Mouse (Mus musculus): ENCODE measurements around the gene Ptprh. TPM values are rescaled to one million over a fixed set of nuclear protein-coding genes. Genes with fewer than 3 reads are reported as not detected.

Gene Ptprh
- polyA plus RNA-seq, 1 experiment from 2014 or later, result 0.13 TPM

DNA sequence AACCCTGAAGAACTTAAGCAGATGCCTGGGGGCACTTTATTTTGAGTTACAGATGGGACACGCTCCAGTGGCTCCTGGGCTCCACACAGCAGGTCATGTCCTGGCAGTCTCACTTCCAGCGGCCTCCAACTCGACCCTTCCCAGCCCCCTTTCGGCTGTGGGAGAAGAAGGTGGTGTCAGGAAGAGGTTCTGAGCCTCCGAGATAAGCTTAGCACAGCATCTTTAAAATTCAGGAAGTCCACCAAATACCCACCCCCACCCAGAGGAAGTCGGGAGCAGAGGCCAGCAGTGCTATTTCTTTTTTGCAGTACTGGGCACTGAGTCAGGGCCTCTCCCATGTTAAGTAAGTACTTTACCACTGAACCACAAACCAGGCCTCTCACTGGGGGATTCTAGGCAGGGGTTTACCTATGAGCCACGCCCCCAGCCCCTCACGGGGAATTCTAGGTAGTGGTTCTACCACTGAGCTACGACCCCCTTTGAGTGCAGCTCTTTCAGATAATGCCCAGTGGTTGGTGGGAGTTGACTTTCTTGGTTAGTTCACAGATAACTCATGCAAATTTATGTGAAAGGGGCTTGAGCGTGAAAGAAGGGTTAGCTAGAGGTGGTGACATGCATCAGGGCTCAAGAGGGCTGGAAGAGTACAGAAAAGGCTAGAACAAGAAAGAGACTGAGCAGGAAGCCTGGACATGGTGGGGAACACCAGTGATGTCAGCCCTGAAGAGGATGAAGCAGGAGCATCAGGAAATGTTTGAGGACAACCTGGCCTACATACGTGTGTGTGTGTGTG is 99.0 kb downstream of the Ptprh start:
- Histone ChIP-seq H3K36me3 (ENCODE audit: insufficient read depth, low read length) (no peaks in the 10 kb centered on the region), H3K9ac (ENCODE audit: low read depth, low read length) (no peak overlapping the region), H3K27me3 (ENCODE audit: insufficient read depth, low read length) (no peaks in the 10 kb centered on the region), H3K4me1 (replicated peaks; ENCODE audit: insufficient read depth, low read length) (0 out of 2 replicates have a peak, but pooled peaks cover under 1% of the 10 kb centered on the region), H3K27ac (peak overlapping the region; percentile 19; the same call in 1 of the 2 replicates), H3K4me2 (ENCODE audit: low read length) (no peak overlapping the region), H3K4me3 (replicated peaks; ENCODE audit: low read depth, low read length) (no peak overlapping the region), H3K9me3 (replicated peaks; ENCODE audit: low read length) (no peaks in the 10 kb centered on the region)
- ATAC-seq (replicated peaks; ENCODE audit: low FRiP score, low read depth), result no peak
- no peak for TF ChIP-seq CTCF (IDR thresholded peaks at IDR 0.05; ENCODE audit: low read depth)
- no peak for DNase-seq (ENCODE audit: low spot score)
- 45% methylated on average over 11 of the region's 11 CpGs for WGBS

- Histone ChIP-seq H3K9me3 (replicated peaks; ENCODE audit: low read length) (no peaks in the 10 kb centered on the region), H3K27ac (no peak overlapping the region), H3K4me3 (replicated peaks; ENCODE audit: low read depth, low read length) (no peak overlapping the region), H3K36me3 (ENCODE audit: insufficient read depth, low read length) (no peaks in the 10 kb centered on the region), H3K4me2 (ENCODE audit: low read length) (no peak overlapping the region), H3K27me3 (ENCODE audit: insufficient read depth, low read length) (no peaks in the 10 kb centered on the region), H3K9ac (ENCODE audit: low read depth, low read length) (no peak overlapping the region), H3K4me1 (replicated peaks; ENCODE audit: insufficient read depth, low read length) (peaks cover 9% of the 10 kb centered on the region; the same call in 1 of the 2 replicates)
- 79% methylated on average over 5 of the region's 5 CpGs for WGBS
- ATAC-seq (replicated peaks; ENCODE audit: low FRiP score, low read depth) (no peak), DNase-seq (ENCODE audit: low spot score) (no peak)
- no peak for TF ChIP-seq CTCF (IDR thresholded peaks at IDR 0.05; ENCODE audit: low read depth)
These were observed 100.0 kb downstream of the Ptprh start for GRCm38 (mm10) chr7:4503858-4504257.

DNA sequence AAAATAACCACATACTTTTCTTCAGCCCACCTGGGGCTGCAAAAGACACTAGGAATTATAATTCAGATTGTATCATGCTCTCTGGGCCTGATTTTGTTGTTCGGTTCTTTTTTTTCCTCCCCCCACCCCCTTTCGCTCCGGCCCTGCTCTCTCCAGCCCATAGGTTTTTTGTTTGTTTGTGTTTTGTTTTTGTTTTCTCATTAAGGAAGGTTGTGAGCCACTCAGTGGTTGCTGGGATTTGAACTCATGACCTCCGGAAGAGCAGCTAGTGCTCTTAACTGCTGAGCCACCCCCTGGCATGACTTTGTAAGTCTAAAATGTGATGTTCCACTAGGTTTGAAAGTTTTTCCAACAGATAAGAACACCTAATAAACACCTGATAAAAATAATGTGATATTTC is 100.7 kb downstream of the Ptprh start:
- Histone ChIP-seq H3K36me3 (ENCODE audit: insufficient read depth, low read length) (no peaks in the 10 kb centered on the region), H3K27me3 (ENCODE audit: insufficient read depth, low read length) (no peaks in the 10 kb centered on the region), H3K4me3 (replicated peaks; ENCODE audit: low read depth, low read length) (no peak overlapping the region), H3K27ac (no peak overlapping the region), H3K9me3 (replicated peaks; ENCODE audit: low read length) (no peaks in the 10 kb centered on the region), H3K4me2 (ENCODE audit: low read length) (no peak overlapping the region), H3K9ac (ENCODE audit: low read depth, low read length) (no peak overlapping the region), H3K4me1 (replicated peaks; ENCODE audit: insufficient read depth, low read length) (peaks cover 10% of the 10 kb centered on the region; the same call in 1 of the 2 replicates)
- no peak for DNase-seq (ENCODE audit: low spot score)
- no peak for TF ChIP-seq CTCF (IDR thresholded peaks at IDR 0.05; ENCODE audit: low read depth)
- 74% methylated on average over 4 of the region's 4 CpGs for WGBS
- ATAC-seq (replicated peaks; ENCODE audit: low FRiP score, low read depth), result no peak

GRCm38 (mm10) chr7:4502421-4503090 is 101.3 kb downstream of the Ptprh start:
- DNase-seq (ENCODE audit: low spot score) (peak; percentile 70), ATAC-seq (replicated peaks; ENCODE audit: low FRiP score, low read depth) (no peak)
- H3K27me3 ChIP-seq (ENCODE audit: insufficient read depth, low read length), result no peaks in the 10 kb centered on the region
- WGBS, result 9% methylated on average over 14 of the region's 14 CpGs
- H3K9ac ChIP-seq (ENCODE audit: low read depth, low read length), result no peak overlapping the region
- peaks cover 10% of the 10 kb centered on the region; the same call in 1 of the 2 replicates for H3K4me1 ChIP-seq (replicated peaks; ENCODE audit: insufficient read depth, low read length)
- H3K27ac ChIP-seq, result no peak overlapping the region
- TF ChIP-seq CTCF (IDR thresholded peaks at IDR 0.05; ENCODE audit: low read depth), result no peak
- peak overlapping the region; percentile 63 for H3K4me2 ChIP-seq (ENCODE audit: low read length)
- H3K4me3 ChIP-seq (replicated peaks; ENCODE audit: low read depth, low read length), result peak overlapping the region; percentile 93
- H3K9me3 ChIP-seq (replicated peaks; ENCODE audit: low read length), result no peaks in the 10 kb centered on the region
- no peaks in the 10 kb centered on the region for H3K36me3 ChIP-seq (ENCODE audit: insufficient read depth, low read length)

GRCm38 (mm10) chr7:4501558-4502397 is 102.1 kb downstream of the Ptprh start, which contains the start of gene Ppp1r12c:
Gene Ppp1r12c, minus strand, starts transcription at chr7:4501680.
- Histone ChIP-seq H3K4me1 (replicated peaks; ENCODE audit: insufficient read depth, low read length) (peaks cover 10% of the 10 kb centered on the region; the same call in 1 of the 2 replicates), H3K27me3 (ENCODE audit: insufficient read depth, low read length) (no peaks in the 10 kb centered on the region), H3K4me3 (replicated peaks; ENCODE audit: low read depth, low read length) (peak within 1 kb of the TSS; percentile 93), H3K9me3 (replicated peaks; ENCODE audit: low read length) (no peaks in the 10 kb centered on the region), H3K27ac (peak within 1 kb of the TSS; percentile 89), H3K36me3 (ENCODE audit: insufficient read depth, low read length) (no peaks in the 10 kb centered on the region), H3K9ac (ENCODE audit: low read depth, low read length) (peak within 1 kb of the TSS; percentile 94), H3K4me2 (ENCODE audit: low read length) (peak within 1 kb of the TSS; percentile 63)
- no peak for TF ChIP-seq CTCF (IDR thresholded peaks at IDR 0.05; ENCODE audit: low read depth)
- ATAC-seq (replicated peaks; ENCODE audit: low FRiP score, low read depth) (peak; percentile 92), DNase-seq (ENCODE audit: low spot score) (peak; percentile 95)
- WGBS, result under 1% methylated on average over 62 of the region's 62 CpGs

Measured in kidney, postnatal 0 days (tissue).